Mouse (Mus musculus): ENCODE measurements around the gene Slc2a8. TPM values are rescaled to one million over a fixed set of nuclear protein-coding genes. Genes with fewer than 3 reads are reported as not detected.

The Slc2a8 gene
- polyA plus RNA-seq, 1 experiment from 2014 or later: 50.2 TPM

- Histone ChIP-seq H3K4me2 (replicated peaks; ENCODE audit: low read depth) (no peak overlapping the region), H3K4me3 (ENCODE audit: low read depth, low read length) (no peak overlapping the region), H3K9ac (ENCODE audit: low read depth, low read length) (no peak overlapping the region), H3K27me3 (replicated peaks; ENCODE audit: control insufficient read depth, insufficient read depth, low read length) (no peaks in the 10 kb centered on the region), H3K27ac (ENCODE audit: low read depth, low read length) (no peak overlapping the region), H3K4me1 (replicated peaks; ENCODE audit: control insufficient read depth, insufficient read depth, low read length) (peaks cover 6% of the 10 kb centered on the region), H3K9me3 (ENCODE audit: control insufficient read depth) (no peaks in the 10 kb centered on the region), H3K36me3 (ENCODE audit: control insufficient read depth, insufficient read depth) (peaks cover 34% of the 10 kb centered on the region)
- peak; percentile 58 for TF ChIP-seq CTCF (IDR thresholded peaks at IDR 0.05; ENCODE audit: low read depth)
- no peak for ATAC-seq
- 56% methylated on average over 8 of the region's 8 CpGs for WGBS
Measured at GRCm38 (mm10) chr2:32957344-32957743, 24.5 kb downstream of the Slc2a8 start.

- no peaks in the 10 kb centered on the region for H3K9me3 ChIP-seq (ENCODE audit: control insufficient read depth)
- H3K27ac ChIP-seq (ENCODE audit: low read depth, low read length): no peak overlapping the region
- TF ChIP-seq CTCF (IDR thresholded peaks at IDR 0.05; ENCODE audit: low read depth): peak; percentile 40
- ATAC-seq: no peak
- 85% methylated on average over 2 of the region's 2 CpGs for WGBS
- no peaks in the 10 kb centered on the region for H3K27me3 ChIP-seq (replicated peaks; ENCODE audit: control insufficient read depth, insufficient read depth, low read length)
- H3K9ac ChIP-seq (ENCODE audit: low read depth, low read length): no peak overlapping the region
- H3K36me3 ChIP-seq (ENCODE audit: control insufficient read depth, insufficient read depth): peaks cover 47% of the 10 kb centered on the region
- H3K4me2 ChIP-seq (replicated peaks; ENCODE audit: low read depth): no peak overlapping the region
- no peak overlapping the region for H3K4me3 ChIP-seq (ENCODE audit: low read depth, low read length)
- H3K4me1 ChIP-seq (replicated peaks; ENCODE audit: control insufficient read depth, insufficient read depth, low read length): no peaks in the 10 kb centered on the region
Measured at GRCm38 (mm10) chr2:32954581-32954980, 27.3 kb downstream of the Slc2a8 start.

- Histone ChIP-seq H3K9ac (ENCODE audit: low read depth, low read length) (no peak overlapping the region), H3K9me3 (ENCODE audit: control insufficient read depth) (no peaks in the 10 kb centered on the region), H3K4me1 (replicated peaks; ENCODE audit: control insufficient read depth, insufficient read depth, low read length) (no peaks in the 10 kb centered on the region), H3K4me3 (ENCODE audit: low read depth, low read length) (no peak overlapping the region), H3K27me3 (replicated peaks; ENCODE audit: control insufficient read depth, insufficient read depth, low read length) (no peaks in the 10 kb centered on the region), H3K27ac (ENCODE audit: low read depth, low read length) (no peak overlapping the region), H3K4me2 (replicated peaks; ENCODE audit: low read depth) (no peak overlapping the region), H3K36me3 (ENCODE audit: control insufficient read depth, insufficient read depth) (peaks cover 45% of the 10 kb centered on the region)
- ATAC-seq: no peak
- no peak for TF ChIP-seq CTCF (IDR thresholded peaks at IDR 0.05; ENCODE audit: low read depth)
- 87% methylated on average over 11 of the region's 11 CpGs for WGBS
Measured at GRCm38 (mm10) chr2:32947454-32947853, 34.4 kb downstream of the Slc2a8 start.

GRCm38 (mm10) chr2:32940483-32940882, 41.4 kb downstream of the Slc2a8 start:
- ATAC-seq: no peak

GRCm38 (mm10) chr2:32939418-32939817, 42.5 kb downstream of the Slc2a8 start:
- H3K36me3 ChIP-seq (ENCODE audit: control insufficient read depth, insufficient read depth): peaks cover 34% of the 10 kb centered on the region
- H3K9me3 ChIP-seq (ENCODE audit: control insufficient read depth): no peaks in the 10 kb centered on the region
- no peak overlapping the region for H3K9ac ChIP-seq (ENCODE audit: low read depth, low read length)
- H3K27me3 ChIP-seq (replicated peaks; ENCODE audit: control insufficient read depth, insufficient read depth, low read length): no peaks in the 10 kb centered on the region
- no peaks in the 10 kb centered on the region for H3K4me1 ChIP-seq (replicated peaks; ENCODE audit: control insufficient read depth, insufficient read depth, low read length)
- H3K4me2 ChIP-seq (replicated peaks; ENCODE audit: low read depth): no peak overlapping the region
- H3K4me3 ChIP-seq (ENCODE audit: low read depth, low read length): no peak overlapping the region
- no peak for ATAC-seq
- peak; percentile 73 for TF ChIP-seq CTCF (IDR thresholded peaks at IDR 0.05; ENCODE audit: low read depth)
- no peak overlapping the region for H3K27ac ChIP-seq (ENCODE audit: low read depth, low read length)
- WGBS: 73% methylated on average over 5 of the region's 5 CpGs

More at GRCm38 (mm10) chr2:32940483-32940882, 41.4 kb downstream of the Slc2a8 start:
- H3K27me3 ChIP-seq (replicated peaks; ENCODE audit: control insufficient read depth, insufficient read depth, low read length): no peaks in the 10 kb centered on the region
- H3K4me2 ChIP-seq (replicated peaks; ENCODE audit: low read depth): no peak overlapping the region
- H3K4me1 ChIP-seq (replicated peaks; ENCODE audit: control insufficient read depth, insufficient read depth, low read length): no peaks in the 10 kb centered on the region
- no peaks in the 10 kb centered on the region for H3K9me3 ChIP-seq (ENCODE audit: control insufficient read depth)
- H3K27ac ChIP-seq (ENCODE audit: low read depth, low read length): no peak overlapping the region
- no peak overlapping the region for H3K9ac ChIP-seq (ENCODE audit: low read depth, low read length)
- peaks cover 40% of the 10 kb centered on the region for H3K36me3 ChIP-seq (ENCODE audit: control insufficient read depth, insufficient read depth)
- 91% methylated on average over 4 of the region's 4 CpGs for WGBS
- 0 out of 2 replicates have a peak, but pooled peaks have one; percentile 23 for TF ChIP-seq CTCF (IDR thresholded peaks at IDR 0.05; ENCODE audit: low read depth)
- no peak overlapping the region for H3K4me3 ChIP-seq (ENCODE audit: low read depth, low read length)

GRCm38 (mm10) chr2:32938741-32939140, 43.1 kb downstream of the Slc2a8 start:
- 89% methylated on average over 5 of the region's 5 CpGs for WGBS
- no peak overlapping the region for H3K4me2 ChIP-seq (replicated peaks; ENCODE audit: low read depth)
- no peaks in the 10 kb centered on the region for H3K27me3 ChIP-seq (replicated peaks; ENCODE audit: control insufficient read depth, insufficient read depth, low read length)
- H3K4me1 ChIP-seq (replicated peaks; ENCODE audit: control insufficient read depth, insufficient read depth, low read length): no peaks in the 10 kb centered on the region
- no peak overlapping the region for H3K4me3 ChIP-seq (ENCODE audit: low read depth, low read length)
- H3K9me3 ChIP-seq (ENCODE audit: control insufficient read depth): no peaks in the 10 kb centered on the region
- H3K36me3 ChIP-seq (ENCODE audit: control insufficient read depth, insufficient read depth): peaks cover 38% of the 10 kb centered on the region
- no peak for TF ChIP-seq CTCF (IDR thresholded peaks at IDR 0.05; ENCODE audit: low read depth)
- no peak for ATAC-seq
- no peak overlapping the region for H3K27ac ChIP-seq (ENCODE audit: low read depth, low read length)
- H3K9ac ChIP-seq (ENCODE audit: low read depth, low read length): no peak overlapping the region

GRCm38 (mm10) chr2:32931730-32932129, 50.2 kb downstream of the Slc2a8 start:
- Histone ChIP-seq H3K9ac (ENCODE audit: low read depth, low read length) (no peak overlapping the region), H3K4me3 (ENCODE audit: low read depth, low read length) (no peak overlapping the region), H3K4me2 (replicated peaks; ENCODE audit: low read depth) (no peak overlapping the region), H3K9me3 (ENCODE audit: control insufficient read depth) (no peaks in the 10 kb centered on the region), H3K4me1 (replicated peaks; ENCODE audit: control insufficient read depth, insufficient read depth, low read length) (no peaks in the 10 kb centered on the region), H3K27me3 (replicated peaks; ENCODE audit: control insufficient read depth, insufficient read depth, low read length) (no peaks in the 10 kb centered on the region), H3K36me3 (ENCODE audit: control insufficient read depth, insufficient read depth) (peaks cover 32% of the 10 kb centered on the region), H3K27ac (ENCODE audit: low read depth, low read length) (no peak overlapping the region)
- no peak for ATAC-seq
- 72% methylated on average over 7 of the region's 7 CpGs for WGBS
- no peak for TF ChIP-seq CTCF (IDR thresholded peaks at IDR 0.05; ENCODE audit: low read depth)
